Mouse (Mus musculus): Measurements from ENCODE around the gene Tmem182. TPM values are rescaled to one million over a fixed set of nuclear protein-coding genes. Genes with fewer than 3 reads are reported as not detected.

The Tmem182 gene
- total RNA-seq, 2 experiments from 2014 or later, result 0.30 TPM; not detected in 1

- peak; percentile 34 to 85 for DNase-seq (ENCODE audit: low spot score in 2 of 2)
Measured at GRCm38 (mm10) chr1:40797348-40797747, 8.1 kb upstream of the Tmem182 start.

- no peak for DNase-seq (ENCODE audit: low spot score in 2 of 2)
Measured at GRCm38 (mm10) chr1:40799121-40799520, 6.3 kb upstream of the Tmem182 start.

- DNase-seq (ENCODE audit: low spot score in 2 of 2), result no peak
Measured at GRCm38 (mm10) chr1:40800908-40801307, 4.5 kb upstream of the Tmem182 start.

GRCm38 (mm10) chr1:40802759-40803158 is 2.6 kb upstream of the Tmem182 start:
- peak in 1 of 2 experiments; percentile 85 for DNase-seq (ENCODE audit: low spot score in 2 of 2)

- no peak for DNase-seq (ENCODE audit: low spot score in 2 of 2)
Measured at GRCm38 (mm10) chr1:40804118-40804517, 1.3 kb upstream of the Tmem182 start.

GRCm38 (mm10) chr1:40805891-40806290 is 490 bp downstream of the Tmem182 start:
- DNase-seq (ENCODE audit: low spot score in 2 of 2), result no peak

- DNase-seq (ENCODE audit: low spot score in 2 of 2), result no peak
Measured at GRCm38 (mm10) chr1:40808643-40809042, 3.2 kb downstream of the Tmem182 start.

GRCm38 (mm10) chr1:40815071-40815845 is 9.9 kb downstream of the Tmem182 start:
- DNase-seq (ENCODE audit: low spot score in 2 of 2), result no peak

- DNase-seq (ENCODE audit: low spot score in 2 of 2), result no peak
Measured at GRCm38 (mm10) chr1:40824517-40824916, 19.1 kb downstream of the Tmem182 start.

- no peak for DNase-seq (ENCODE audit: low spot score in 2 of 2)
Measured at GRCm38 (mm10) chr1:40824936-40825335, 19.5 kb downstream of the Tmem182 start.

- DNase-seq (ENCODE audit: low spot score in 2 of 2), result no peak
Measured at GRCm38 (mm10) chr1:40825826-40826225, 20.4 kb downstream of the Tmem182 start.

- DNase-seq (ENCODE audit: low spot score in 2 of 2), result no peak
Measured at GRCm38 (mm10) chr1:40829213-40829914, 24.0 kb downstream of the Tmem182 start.

- DNase-seq (ENCODE audit: low spot score in 2 of 2), result no peak
Measured at GRCm38 (mm10) chr1:40830712-40831507, 25.5 kb downstream of the Tmem182 start.

GRCm38 (mm10) chr1:40835468-40835867 is 30.1 kb downstream of the Tmem182 start:
- DNase-seq (ENCODE audit: low spot score in 2 of 2), result no peak

- no peak for DNase-seq (ENCODE audit: low spot score in 2 of 2)
Measured at GRCm38 (mm10) chr1:40840605-40841004, 35.2 kb downstream of the Tmem182 start.

- no peak for DNase-seq (ENCODE audit: low spot score in 2 of 2)
Measured at GRCm38 (mm10) chr1:40841032-40841761, 35.8 kb downstream of the Tmem182 start.

GRCm38 (mm10) chr1:40844616-40845015 is 39.2 kb downstream of the Tmem182 start:
- DNase-seq (ENCODE audit: low spot score in 2 of 2), result peak; percentile 60 to 84

- DNase-seq (ENCODE audit: low spot score in 2 of 2), result peak in 1 of 2 experiments; percentile 18
Measured at GRCm38 (mm10) chr1:40847196-40847938, 42.0 kb downstream of the Tmem182 start.

- no peak for DNase-seq (ENCODE audit: low spot score in 2 of 2)
Measured at GRCm38 (mm10) chr1:40851286-40851685, 45.9 kb downstream of the Tmem182 start.

- peak in 1 of 2 experiments; percentile 52 for DNase-seq (ENCODE audit: low spot score in 2 of 2)
Measured at GRCm38 (mm10) chr1:40855268-40855667, 49.9 kb downstream of the Tmem182 start.
